Mouse (Mus musculus): ENCODE data around the gene Rassf5.
"Not testable (repeated sequence)": the region's sequence is repeated elsewhere in the genome, so short reads cannot be mapped to it uniquely, and the experiment has no call there.

The Rassf5 gene

GRCm38 (mm10) chr1:131259632-131260308 is 14.7 kb upstream of the Rassf5 start:
- in situ Hi-C loops (cut with MboI, MseI): loop anchor here (5.0 kb wide), 2 partner anchors 42 to 77 kb away; no protein-coding TSS in a partner anchor

GRCm38 (mm10) chr1:131257288-131257687 is 12.2 kb upstream of the Rassf5 start:
- in situ Hi-C loops (cut with MboI, MseI): loop anchor here (5.0 kb wide), 1 partner anchor 40 kb away; no protein-coding TSS in a partner anchor

- in situ Hi-C loops (cut with MboI, MseI): not testable (repeated sequence)
Observed at GRCm38 (mm10) chr1:131252516-131253250, 7.6 kb upstream of the Rassf5 start.

GRCm38 (mm10) chr1:131246433-131247395 is 1.7 kb upstream of the Rassf5 start:
- in situ Hi-C loops (cut with MboI, MseI): no loop called here

- in situ Hi-C loops (cut with MboI, MseI): no loop called here
Observed at GRCm38 (mm10) chr1:131245926-131246325, 868 bp upstream of the Rassf5 start.

- in situ Hi-C loops (cut with MboI, MseI): no loop called here
Observed at GRCm38 (mm10) chr1:131244536-131245088, 446 bp downstream of the Rassf5 start.

- in situ Hi-C loops (cut with MboI, MseI): no loop called here
Observed at GRCm38 (mm10) chr1:131242956-131243355, 2.1 kb downstream of the Rassf5 start.

GRCm38 (mm10) chr1:131239576-131240193 is 5.4 kb downstream of the Rassf5 start:
- in situ Hi-C loops (cut with MboI, MseI): no loop called here

GRCm38 (mm10) chr1:131238931-131239381 is 6.1 kb downstream of the Rassf5 start:
- in situ Hi-C loops (cut with MboI, MseI): no loop called here

- in situ Hi-C loops (cut with MboI, MseI): no loop called here
Observed at GRCm38 (mm10) chr1:131236077-131236476, 9.0 kb downstream of the Rassf5 start.

GRCm38 (mm10) chr1:131233527-131233926 is 11.5 kb downstream of the Rassf5 start:
- in situ Hi-C loops (cut with MboI, MseI): no loop called here

- in situ Hi-C loops (cut with MboI, MseI): no loop called here
Observed at GRCm38 (mm10) chr1:131228659-131229058, 16.4 kb downstream of the Rassf5 start.

- in situ Hi-C loops (cut with MboI, MseI): no loop called here
Observed at GRCm38 (mm10) chr1:131228225-131228624, 16.8 kb downstream of the Rassf5 start.

- in situ Hi-C loops (cut with MboI, MseI): no loop called here
Observed at GRCm38 (mm10) chr1:131224848-131225471, 20.1 kb downstream of the Rassf5 start.

- in situ Hi-C loops (cut with MboI, MseI): no loop called here
Observed at GRCm38 (mm10) chr1:131223345-131223744, 21.7 kb downstream of the Rassf5 start.

- in situ Hi-C loops (cut with MboI, MseI): no loop called here
Observed at GRCm38 (mm10) chr1:131221822-131222590, 23.1 kb downstream of the Rassf5 start.

GRCm38 (mm10) chr1:131218933-131219332 is 26.1 kb downstream of the Rassf5 start:
- in situ Hi-C loops (cut with MboI, MseI): loop anchor here (5.0 kb wide), 1 partner anchor 38 kb away; no protein-coding TSS in a partner anchor

GRCm38 (mm10) chr1:131213361-131213760 is 31.7 kb downstream of the Rassf5 start:
- in situ Hi-C loops (cut with MboI, MseI): no loop called here

GRCm38 (mm10) chr1:131212956-131213355 is 32.1 kb downstream of the Rassf5 start:
- in situ Hi-C loops (cut with MboI, MseI): no loop called here

- in situ Hi-C loops (cut with MboI, MseI): no loop called here
Observed at GRCm38 (mm10) chr1:131211655-131212054, 33.4 kb downstream of the Rassf5 start.

Measured in T-helper 1 cell (primary cell).